Mouse (Mus musculus): ENCODE results near the gene Dbndd1.
A peak's percentile ranks its signal among the peaks of the same experiment; 100 is the strongest.
"Not testable (repeated sequence)": the region's sequence is repeated elsewhere in the genome, so short reads cannot be mapped to it uniquely, and the experiment has no call there.

The Dbndd1 gene

GRCm38 (mm10) chr8:123492898-123493297, 22.4 kb downstream of the Dbndd1 start:
- DNase-seq: no peak

GRCm38 (mm10) chr8:123491280-123492075, 23.8 kb downstream of the Dbndd1 start:
- no peak for DNase-seq

DNA sequence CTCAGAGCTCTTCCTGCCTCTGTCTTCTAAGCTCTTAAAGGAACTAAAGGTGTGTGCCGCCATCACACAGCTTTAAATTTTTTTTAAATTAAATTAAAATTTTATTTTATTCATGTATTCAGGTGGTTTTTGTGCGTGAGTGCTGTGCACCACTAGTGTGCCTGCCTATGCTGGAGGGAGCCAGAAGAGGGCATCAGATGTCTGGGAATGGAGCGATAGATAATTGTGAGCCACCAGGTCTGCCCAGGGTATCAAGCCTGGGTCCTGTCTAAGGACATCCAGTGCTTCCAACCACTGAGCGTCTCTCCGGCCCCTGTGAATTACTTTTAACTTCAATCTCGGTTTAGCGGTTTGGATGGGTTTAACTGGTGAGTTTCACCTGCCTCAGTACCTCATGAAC, 32.6 kb downstream of the Dbndd1 start:
- DNase-seq: peak in 1 of 2 experiments; percentile 30

- no peak for DNase-seq
These were observed 36.6 kb downstream of the Dbndd1 start for GRCm38 (mm10) chr8:123478456-123479218.

- DNase-seq: peak; percentile 97
These were observed 37.5 kb downstream of the Dbndd1 start, which contains the start of gene Afg3l1 for GRCm38 (mm10) chr8:123477737-123478258. Gene Afg3l1 (plus strand): TSS chr8:123477903.

DNA sequence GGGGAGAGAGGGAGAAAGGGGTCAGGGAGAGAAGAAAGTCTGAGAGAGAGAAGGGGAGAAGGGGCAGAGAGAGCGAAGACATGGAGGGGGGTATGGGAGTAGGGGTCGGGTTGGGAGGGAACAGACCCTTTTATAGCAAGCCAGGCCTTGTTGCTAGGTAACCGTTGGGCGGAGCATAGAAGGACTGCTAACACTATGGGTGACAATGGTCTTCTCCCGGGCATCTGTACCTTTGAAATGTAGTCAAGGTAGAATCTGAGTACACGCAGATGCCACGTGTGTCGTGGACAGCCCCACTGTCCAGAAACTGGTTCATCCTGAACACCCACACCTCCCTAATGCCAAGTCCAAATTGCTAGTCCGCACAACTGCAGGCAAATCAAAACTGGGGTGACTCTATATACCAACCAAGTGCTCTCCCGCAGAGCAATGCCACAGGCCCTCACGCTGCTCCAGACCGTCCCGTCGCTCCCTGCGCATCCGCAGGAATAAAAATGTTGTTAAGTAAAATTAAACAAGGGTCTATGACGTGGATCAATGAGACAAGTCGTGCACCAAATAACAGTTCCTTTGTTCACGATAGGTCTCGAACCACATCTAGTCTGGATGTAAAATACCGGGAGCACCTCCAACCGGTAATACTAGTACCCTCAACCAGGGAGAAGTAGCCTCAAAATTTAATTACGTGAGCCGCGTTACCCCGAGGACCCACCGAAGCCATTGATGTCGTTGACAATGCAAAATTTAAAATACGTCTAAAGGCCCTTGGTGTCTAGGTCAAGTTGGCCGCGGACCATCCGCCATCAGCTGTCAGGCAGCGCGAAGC, 38.1 kb downstream of the Dbndd1 start:
- DNase-seq: peak in 1 of 2 experiments; percentile 41

DNA sequence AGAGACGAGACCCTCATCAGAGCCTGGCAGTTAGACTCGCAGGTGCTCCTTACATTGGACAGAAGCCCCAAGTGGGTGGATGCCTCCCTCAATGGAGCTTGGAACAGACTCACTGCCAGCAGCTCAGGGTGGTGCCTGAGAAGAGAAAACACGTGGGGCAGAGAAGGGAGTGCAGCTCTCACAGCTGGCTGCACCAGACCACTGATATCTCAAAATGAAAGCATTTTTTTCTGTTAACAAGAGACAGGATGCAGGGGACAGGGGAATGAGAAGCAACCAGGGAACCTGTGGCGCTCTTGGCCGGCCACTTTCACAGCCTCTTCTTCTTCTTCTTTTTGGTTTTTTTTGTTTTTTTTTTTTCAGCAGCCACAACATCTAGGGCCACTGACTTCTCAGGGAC, 40.7 kb downstream of the Dbndd1 start:
- not testable (repeated sequence) for DNase-seq

DNA sequence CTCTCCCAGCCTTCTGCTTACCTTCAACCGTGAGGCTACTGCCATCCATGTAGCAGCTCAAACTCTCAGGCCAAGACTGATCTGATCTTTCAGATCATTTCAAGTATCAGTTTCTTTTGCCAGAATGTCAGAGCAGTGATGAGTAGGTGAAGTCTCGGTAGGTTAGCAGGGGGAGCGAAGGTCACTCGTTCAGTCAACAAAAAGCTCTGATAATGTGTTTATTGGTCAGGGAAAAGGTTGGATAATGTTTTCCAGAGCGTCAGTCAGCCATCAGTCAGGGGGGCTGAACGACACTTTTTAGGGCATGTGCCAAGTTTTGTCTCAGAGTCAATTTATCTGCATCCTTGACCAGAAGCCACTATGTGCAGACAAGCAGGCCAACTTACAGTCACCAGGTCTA, 42.3 kb downstream of the Dbndd1 start:
- DNase-seq: not testable (repeated sequence)

- DNase-seq: no peak
These were observed 47.8 kb downstream of the Dbndd1 start for GRCm38 (mm10) chr8:123467476-123467875.

DNA sequence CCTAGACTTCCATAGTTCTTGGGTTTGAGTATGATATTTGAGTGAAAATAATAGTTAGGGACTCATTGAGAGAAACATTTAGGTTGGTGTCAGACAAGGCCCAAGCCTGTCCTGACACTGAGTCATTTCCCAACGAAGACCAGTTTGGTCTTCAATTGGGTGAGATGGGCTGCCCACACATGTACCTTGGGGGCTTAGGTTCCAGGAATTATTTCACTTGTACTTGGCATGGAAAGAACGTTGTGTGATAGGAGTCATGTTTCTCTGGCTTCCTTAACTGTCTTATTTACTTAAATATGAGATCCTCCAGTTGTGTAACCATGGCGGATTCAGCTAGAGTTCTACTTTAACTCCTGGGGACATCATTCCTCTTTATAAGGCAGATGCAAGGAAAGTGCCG, 51.6 kb downstream of the Dbndd1 start:
- DNase-seq: no peak

Data from cerebellum, postnatal 25 days (tissue).